Mouse (Mus musculus): ENCODE measurements around the gene Dusp27.
"Not testable (repeated sequence)": the region's sequence is repeated elsewhere in the genome, so short reads cannot be mapped to it uniquely, and the experiment has no call there.

The Dusp27 gene

DNA sequence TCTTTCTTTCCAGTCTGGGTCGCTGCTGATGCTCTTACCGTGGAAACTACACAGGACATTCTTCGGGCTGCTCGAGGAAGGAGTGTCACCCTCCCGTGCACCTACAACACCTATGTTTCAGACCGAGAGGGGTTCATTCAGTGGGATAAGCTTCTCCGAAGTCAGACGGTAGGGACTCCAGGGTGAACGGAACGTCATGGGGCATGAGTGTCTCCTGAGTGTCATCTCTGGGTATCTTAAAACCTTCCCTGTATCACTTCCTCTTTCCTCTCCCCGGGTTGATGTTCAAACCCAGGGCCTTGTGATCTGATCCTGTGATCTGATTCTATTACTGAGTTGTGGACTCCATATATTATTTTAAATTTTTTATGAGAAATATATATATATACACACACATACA lies 18.9 kb upstream of the Dusp27 start:
- DNase-seq (ENCODE audit: low read depth, low spot score): no peak

GRCm38 (mm10) chr1:166142369-166142768 lies 14.6 kb upstream of the Dusp27 start:
- DNase-seq (ENCODE audit: low read depth, low spot score): no peak

GRCm38 (mm10) chr1:166141868-166142267 lies 14.1 kb upstream of the Dusp27 start:
- not testable (repeated sequence) for DNase-seq (ENCODE audit: low read depth, low spot score)

DNA sequence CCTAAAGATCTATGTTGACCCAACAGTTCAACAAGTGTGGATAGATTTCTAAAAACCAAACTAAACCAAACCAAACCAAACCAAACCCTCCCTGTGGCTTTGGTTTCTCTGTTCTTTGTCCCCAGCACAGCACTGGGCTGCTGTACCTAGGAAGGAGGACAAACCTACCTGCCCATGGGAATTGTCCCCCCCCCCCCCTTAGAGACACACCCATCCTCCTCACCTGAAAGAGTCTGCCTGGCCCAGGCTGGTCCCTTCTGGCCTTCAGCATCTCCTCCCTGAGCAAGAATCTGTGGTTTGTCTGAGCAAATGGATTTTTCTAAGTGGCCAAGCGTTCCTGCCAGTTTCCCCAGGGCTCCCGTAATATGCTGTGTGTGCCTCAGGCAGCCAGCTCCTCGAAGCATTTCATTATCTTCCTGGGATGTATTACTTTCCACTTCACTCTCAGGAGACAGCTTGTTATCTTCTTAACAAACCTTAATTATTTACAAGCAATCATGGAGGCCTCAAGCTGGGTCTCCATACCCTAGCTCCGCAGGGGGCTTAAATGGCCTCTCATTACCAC lies 12.0 kb upstream of the Dusp27 start:
- DNase-seq (ENCODE audit: low read depth, low spot score): no peak

DNA sequence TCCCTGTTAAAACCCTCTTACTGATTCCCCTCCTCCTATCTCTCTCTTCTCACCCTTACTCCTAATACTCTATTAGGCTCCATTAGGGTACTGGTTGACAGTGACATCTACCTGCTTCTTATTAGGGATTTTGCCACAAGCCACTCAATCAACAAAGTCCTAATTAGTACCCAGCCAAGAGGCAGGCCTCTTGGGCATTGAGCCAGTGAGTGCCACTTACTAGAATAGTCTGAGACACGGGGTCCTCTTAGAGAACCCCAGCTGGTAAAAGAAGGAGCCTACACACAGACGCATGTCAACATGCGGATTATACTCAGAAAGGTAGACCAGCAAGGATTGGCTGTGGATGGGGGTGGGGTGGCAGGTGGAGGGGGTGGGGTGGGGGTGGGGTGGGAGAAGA lies 11.4 kb upstream of the Dusp27 start:
- no peak for DNase-seq (ENCODE audit: low read depth, low spot score)

DNA sequence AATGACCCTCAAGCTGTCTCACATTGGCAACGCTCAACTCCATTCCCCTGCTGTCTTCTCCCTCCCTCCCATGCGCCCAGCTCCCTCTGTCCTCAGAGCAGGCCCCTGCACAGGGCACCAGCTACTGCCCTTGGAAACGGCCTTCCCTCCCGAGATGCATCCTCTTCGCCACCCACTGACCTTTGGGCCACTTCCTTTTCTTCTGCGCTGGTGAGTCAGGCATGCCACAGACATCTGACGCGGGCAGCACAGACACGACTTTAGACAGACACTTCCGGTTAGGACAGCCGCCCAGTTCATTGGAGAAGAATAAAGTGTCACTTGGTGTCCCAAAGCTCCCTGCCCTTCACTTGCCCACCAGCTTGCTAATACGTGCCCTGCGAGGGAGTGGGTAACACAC lies 10.4 kb upstream of the Dusp27 start:
- peak; percentile 19 for DNase-seq (ENCODE audit: low read depth, low spot score)

- DNase-seq (ENCODE audit: low read depth, low spot score): no peak
These were observed 9.7 kb upstream of the Dusp27 start for GRCm38 (mm10) chr1:166137244-166137938.

DNA sequence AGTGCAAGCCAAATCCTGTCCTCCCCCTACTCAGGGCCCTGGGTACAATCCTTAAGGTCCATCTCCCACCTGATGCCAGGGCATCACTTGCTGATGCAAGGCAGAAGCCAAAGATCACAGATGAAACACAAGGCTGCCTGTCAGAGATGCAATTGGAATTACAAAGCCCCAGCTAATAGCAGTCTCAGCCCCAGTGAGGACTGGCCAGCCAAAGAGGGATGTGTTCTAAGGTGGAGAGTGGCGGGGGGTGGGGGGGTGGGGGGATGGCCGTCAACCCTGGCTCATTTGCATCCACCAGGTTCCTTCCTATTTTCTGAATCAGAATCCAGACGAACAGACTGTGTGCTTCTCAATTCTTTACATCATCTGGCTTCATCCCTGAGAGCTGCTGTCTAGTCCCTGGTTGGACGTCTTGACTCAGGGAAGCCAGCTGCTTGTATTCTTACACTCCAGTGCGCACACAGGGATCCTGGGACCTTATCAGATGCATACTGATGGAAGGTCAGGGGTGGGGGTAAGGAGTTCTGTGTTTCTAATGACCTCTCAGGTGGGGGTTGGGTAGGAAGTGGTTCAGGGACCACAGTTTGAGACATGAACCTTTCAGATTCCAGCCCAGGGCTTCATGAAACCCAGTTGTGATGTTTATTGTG lies 7.5 kb upstream of the Dusp27 start:
- DNase-seq (ENCODE audit: low read depth, low spot score): no peak

- no peak for DNase-seq (ENCODE audit: low read depth, low spot score)
These were observed 4.6 kb upstream of the Dusp27 start for GRCm38 (mm10) chr1:166132367-166132766.

DNA sequence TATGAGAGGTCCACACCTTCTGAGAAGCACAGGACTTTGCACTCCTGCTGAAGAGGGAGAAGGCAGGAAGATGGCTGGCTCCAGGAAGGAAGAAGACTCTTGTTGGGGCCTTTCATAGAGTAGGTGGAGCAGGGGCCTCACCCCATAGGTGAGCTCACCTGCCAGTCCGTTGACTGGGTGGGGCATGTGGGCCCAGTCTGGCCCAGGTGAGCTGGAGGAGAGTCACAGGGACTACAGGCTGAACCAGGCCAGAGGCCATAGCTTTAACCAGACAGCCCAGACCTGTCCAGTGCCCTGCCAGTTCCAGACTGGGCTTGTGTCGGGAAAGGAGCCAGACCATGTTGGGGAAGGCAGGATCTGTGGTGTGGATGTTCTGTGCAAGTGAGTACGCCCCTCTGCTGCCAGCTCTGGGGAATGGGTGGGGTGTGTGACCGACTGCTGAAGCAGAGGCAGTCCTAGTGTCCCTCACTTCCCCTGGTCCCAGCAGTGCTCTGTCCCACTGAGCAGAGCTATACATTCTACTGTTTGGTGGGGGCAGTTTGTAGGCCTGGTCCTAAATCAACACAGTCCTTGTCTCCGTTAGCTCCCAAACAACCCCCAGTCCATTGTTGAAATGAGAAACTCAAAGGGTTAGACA lies 2.6 kb upstream of the Dusp27 start, which contains the start of gene Gpa33:
TSS of gene Gpa33 (plus strand) at position 15 of the 637 bp plus-strand sequence.
- DNase-seq (ENCODE audit: low read depth, low spot score): no peak

- DNase-seq (ENCODE audit: low read depth, low spot score): no peak
These were observed 829 bp upstream of the Dusp27 start for GRCm38 (mm10) chr1:166128551-166128950.

- DNase-seq (ENCODE audit: low read depth, low spot score): no peak
These were observed 927 bp downstream of the Dusp27 start for GRCm38 (mm10) chr1:166126795-166127194.

DNA sequence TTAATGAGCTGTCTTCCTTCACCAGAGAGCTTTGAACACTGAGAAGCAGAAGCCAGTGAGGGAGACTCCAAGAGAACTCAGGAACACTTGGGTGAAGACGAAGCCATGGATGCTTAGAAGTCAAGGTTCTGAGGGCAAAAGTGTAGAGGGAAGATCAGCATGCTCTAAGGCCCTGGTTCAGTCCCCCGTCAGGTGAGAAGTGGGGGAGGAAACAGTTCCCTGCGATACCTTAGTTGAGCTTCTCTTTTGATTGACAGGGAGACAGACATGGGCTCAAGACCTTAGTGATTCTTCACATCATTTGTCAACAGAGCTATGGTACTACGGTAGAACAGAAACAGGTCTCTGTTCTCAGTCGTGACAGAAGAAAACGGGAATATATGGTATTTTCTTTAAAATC lies 1.4 kb downstream of the Dusp27 start:
- DNase-seq (ENCODE audit: low read depth, low spot score): no peak

DNA sequence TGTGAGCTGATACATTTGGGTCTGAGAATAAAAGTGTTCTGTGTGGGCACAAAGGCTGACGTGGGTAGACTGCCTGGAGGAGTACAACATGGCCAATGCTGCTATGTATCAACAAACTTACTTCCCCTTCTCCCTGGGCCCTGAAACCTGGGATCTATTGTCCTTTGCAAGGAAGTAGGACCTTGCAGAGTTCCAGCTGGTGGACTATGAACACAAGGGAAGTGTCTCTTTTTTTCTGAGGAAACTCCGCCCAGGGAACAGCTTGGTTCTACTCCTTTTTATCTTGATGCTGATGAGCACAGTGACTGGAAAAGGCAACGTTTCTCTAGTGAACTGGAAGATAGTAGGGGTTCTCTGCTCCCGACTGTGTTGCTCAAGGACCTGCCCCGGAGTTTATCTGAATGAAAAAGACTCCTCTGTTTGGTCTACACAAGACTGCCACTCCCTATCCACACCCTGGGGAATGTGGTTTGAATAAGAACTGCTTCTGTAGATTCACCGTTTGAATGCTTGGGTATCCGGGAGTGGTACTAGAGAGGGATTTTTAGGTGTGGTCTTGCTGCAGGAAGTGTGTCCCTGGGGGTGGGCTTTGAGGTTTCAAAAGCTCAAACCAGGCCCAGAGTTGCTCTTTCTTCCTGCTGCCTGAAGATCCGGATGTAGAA lies 2.7 kb downstream of the Dusp27 start:
- no peak for DNase-seq (ENCODE audit: low read depth, low spot score)

DNA sequence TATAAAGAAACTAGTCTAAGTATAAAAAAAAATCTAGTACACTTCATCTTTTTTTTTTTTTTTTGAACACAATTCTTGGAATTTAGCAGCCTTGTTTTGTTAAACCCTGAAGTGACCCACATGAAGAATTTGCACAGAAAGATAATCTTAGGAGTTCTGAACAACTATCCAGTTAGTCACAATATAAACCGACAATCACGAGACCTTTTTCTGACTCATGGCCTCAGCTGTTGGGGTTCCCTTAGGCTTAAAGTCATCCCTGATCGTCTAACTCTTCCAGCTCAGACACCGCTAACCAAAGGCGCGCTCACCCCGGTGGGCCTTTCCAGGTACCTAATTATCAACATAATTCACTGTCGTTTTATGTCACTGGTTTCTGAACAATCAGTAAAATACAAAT lies 4.0 kb downstream of the Dusp27 start:
- DNase-seq (ENCODE audit: low read depth, low spot score): no peak

DNA sequence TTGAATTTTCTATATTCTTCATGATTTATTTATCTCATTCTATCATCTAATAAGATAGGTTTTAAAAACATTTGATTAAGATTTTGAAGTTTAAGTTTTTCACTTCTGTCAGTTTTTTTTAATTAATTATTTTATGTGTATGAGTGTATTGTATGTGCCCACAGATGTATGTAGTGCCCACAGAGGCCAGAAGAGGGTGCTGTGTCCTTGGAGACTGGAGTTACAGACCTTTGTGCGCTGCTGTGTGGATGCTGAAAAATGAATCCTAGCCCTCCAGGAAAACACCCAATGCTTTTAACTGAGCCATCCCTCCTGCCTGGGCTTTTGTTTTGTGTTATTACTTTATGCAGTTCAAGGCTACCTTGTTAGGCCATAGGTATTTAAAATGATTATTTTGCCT lies 4.7 kb downstream of the Dusp27 start:
- DNase-seq (ENCODE audit: low read depth, low spot score): no peak

- DNase-seq (ENCODE audit: low read depth, low spot score): no peak
These were observed 5.6 kb downstream of the Dusp27 start for GRCm38 (mm10) chr1:166122114-166122513.

DNA sequence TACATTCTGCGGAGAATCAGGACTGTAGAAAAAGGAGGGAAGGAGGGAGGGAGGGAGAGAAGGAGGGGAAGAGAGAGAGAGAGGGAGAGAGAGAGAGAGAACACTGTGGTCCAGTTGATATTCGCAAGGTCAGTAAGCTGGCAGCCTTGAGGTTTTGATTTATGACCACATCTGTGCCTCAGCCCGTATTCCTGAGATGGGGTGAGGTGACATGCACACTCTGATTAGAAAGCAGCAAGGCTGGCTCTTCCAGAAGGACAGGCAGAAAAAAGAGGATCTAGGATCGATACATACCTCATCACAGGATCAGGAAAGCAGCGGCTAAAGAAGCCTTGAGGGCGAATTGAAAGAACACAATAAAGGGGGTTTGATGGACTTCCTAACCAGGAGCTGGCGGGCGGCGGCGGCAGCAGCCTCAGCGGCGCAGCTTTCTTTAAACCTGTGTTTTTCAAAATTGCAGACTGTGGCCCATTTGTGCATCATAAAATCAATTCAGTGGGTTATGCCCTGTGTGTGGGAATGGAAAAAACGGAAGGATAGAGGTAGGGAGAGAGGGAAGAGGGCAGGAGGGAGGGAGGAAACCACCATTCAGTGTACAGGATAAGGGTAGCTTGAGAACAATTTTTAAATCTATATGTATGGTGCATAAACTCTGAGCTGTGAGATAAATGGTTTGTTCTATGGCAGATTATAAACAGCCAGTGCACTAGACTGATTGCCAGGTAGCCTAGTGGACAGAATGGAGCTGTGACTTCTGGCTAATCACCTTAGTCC lies 9.7 kb downstream of the Dusp27 start:
- no peak for DNase-seq (ENCODE audit: low read depth, low spot score)

DNA sequence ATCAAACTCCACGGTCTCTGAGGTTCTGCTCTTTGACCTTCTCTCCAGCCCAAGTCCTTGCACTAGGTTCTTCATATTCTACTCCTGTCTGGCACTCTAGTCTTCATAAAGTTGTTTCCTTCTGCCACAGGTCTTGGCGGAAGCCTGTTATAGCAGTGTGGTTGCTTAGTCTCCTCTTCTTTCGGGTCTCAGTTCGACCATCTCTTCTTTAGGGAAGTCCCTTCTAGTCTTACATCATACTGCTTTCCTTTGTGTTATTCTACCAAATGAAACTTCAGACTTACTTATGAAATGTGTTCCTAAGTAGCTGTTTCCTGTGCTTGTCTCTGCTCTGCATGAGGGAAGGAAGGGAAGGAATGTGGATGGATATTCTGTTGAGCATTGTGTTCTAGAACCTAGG lies 12.0 kb downstream of the Dusp27 start:
- DNase-seq (ENCODE audit: low read depth, low spot score): no peak

- no peak for DNase-seq (ENCODE audit: low read depth, low spot score)
These were observed 12.7 kb downstream of the Dusp27 start for GRCm38 (mm10) chr1:166114986-166115385.

DNA sequence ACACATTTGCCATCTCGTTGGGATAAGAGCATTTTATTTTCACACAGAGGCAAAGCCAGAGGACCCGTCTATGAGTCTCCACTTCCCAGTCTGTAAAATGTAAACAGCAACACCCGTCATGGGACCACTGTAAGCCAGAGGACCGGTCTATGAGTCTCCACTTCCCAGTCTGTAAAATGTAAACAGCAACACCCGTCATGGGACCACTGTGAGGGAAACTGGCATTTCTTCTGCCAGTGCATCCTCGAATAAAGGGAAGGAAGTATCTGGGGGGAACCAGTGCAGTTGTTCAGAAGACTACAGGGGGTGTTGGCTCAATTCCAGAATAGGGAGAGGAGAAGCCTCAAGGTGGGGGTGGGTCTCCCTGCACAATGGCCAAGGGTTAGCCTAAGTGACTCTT lies 22.3 kb downstream of the Dusp27 start:
- DNase-seq (ENCODE audit: low read depth, low spot score): peak; percentile 12

All from telencephalon, adult 2 months (tissue).